Mouse (Mus musculus) adipose tissue, adult 10 weeks (tissue): ENCODE measurements around the gene Cdc73. TPM values are rescaled to one million over a fixed set of nuclear protein-coding genes. Genes with fewer than 3 reads are reported as not detected.

Experiments used
- polyA plus RNA-seq: library from polyadenylated mRNA; stranded (reverse); fragments of 350-450 nt; fragmentation: Illumina TruSeq; extraction: RNeasy Lipid Tissue Mini Kit (QIAGEN cat#74804); gene quantifications from one replicate; pipeline ENCODE4 v1.2.3, GENCODE M21; 2014; ENCODE audit warnings: low read depth, low replicate concordance

Gene Cdc73
- polyA plus RNA-seq = 18.8 TPM

GRCm38 (mm10) chr1:143702741-143703262 lies at the start of gene Cdc73:
Gene Cdc73, minus strand, starts transcription at chr1:143702893.

GRCm38 (mm10) chr1:143716038-143716437 lies 13.3 kb upstream of the Cdc73 start, which contains the start of gene Glrx2:
Gene Glrx2, plus strand, starts transcription at chr1:143716338.

GRCm38 (mm10) chr1:143640650-143641407 lies 61.9 kb downstream of the Cdc73 start, which contains the start of gene B3galt2:
Gene B3galt2, plus strand, starts transcription at chr1:143640664.

Other genes starting within 250 kb of the Cdc73 start
- 40.6 TPM for gene B3galt2, start 62.2 kb downstream of the Cdc73 start, polyA plus RNA-seq
- gene Glrx2, start 13.4 kb upstream of the Cdc73 start, polyA plus RNA-seq = 46.6 TPM
- 6.0 TPM for gene Trove2, start 74.2 kb upstream of the Cdc73 start, polyA plus RNA-seq
- gene Uchl5, start 74.4 kb upstream of the Cdc73 start, polyA plus RNA-seq = 20.2 TPM